In genomic region chr6:32587136-32588009, GRCm38 (mm10) we compare ENCODE assay signal across 9 mouse cellular contexts. TPM values are rescaled to one million over a fixed set of nuclear protein-coding genes. Genes with fewer than 3 reads are reported as not detected.
DNase-seq lines count a peak whose midpoint lies in the region; ATAC-seq and TF ChIP-seq lines count a peak whose summit lies in the region.
"Had no signal": no experiment of that assay in that cellular context is flagged by ENCODE, and none has a peak within 500 bp of the region (broad histone marks: within the 10 kb centered on the region; RNA-seq: fewer than 3 reads in every experiment).

No protein-coding gene starts in this region.

- H3K79me2 ChIP-seq in liver, adult 2 months (ENCODE audit: control insufficient read depth, insufficient read depth, low read length), result no peaks in the 10 kb centered on the region

- no peaks in the 10 kb centered on the region for H3K9me3 ChIP-seq in limb, embryonic 12.5 days
- no peaks in the 10 kb centered on the region for H3K9me3 ChIP-seq in midbrain, postnatal 0 days (ENCODE audit: low read length)

- 2% methylated on average over 82 of the region's 82 CpGs for WGBS in liver, adult 2 months
- under 1% methylated on average over 78 of the region's 82 CpGs for WGBS in kidney, adult 2 months
- WGBS in limb, embryonic 12.5 days, result under 1% methylated on average over 79 of the region's 82 CpGs
- 2% methylated on average over 46 of the region's 82 CpGs for WGBS in midbrain, postnatal 0 days

- peak overlapping the region; percentile 100 for H3K4me2 ChIP-seq in limb, embryonic 12.5 days
- H3K4me2 ChIP-seq in midbrain, postnatal 0 days (ENCODE audit: low read depth, low read length, poor library complexity, severe bottlenecking), result peak overlapping the region; percentile 83

- peaks cover 15% of the 10 kb centered on the region for H3K27me3 ChIP-seq in liver, adult 2 months (ENCODE audit: control insufficient read depth, insufficient read depth, low read length)
- H3K27me3 ChIP-seq in kidney, adult 2 months (replicated peaks; ENCODE audit: control insufficient read depth, insufficient read depth, low read length), result no peaks in the 10 kb centered on the region; the same call in 1 of the 2 replicates
- H3K27me3 ChIP-seq in limb, embryonic 12.5 days, result peaks cover 90% of the 10 kb centered on the region
- H3K27me3 ChIP-seq in midbrain, postnatal 0 days (ENCODE audit: insufficient read depth, low read length), result peaks cover 8% of the 10 kb centered on the region; the same call in 1 of the 2 replicates

- DNase-seq in liver, adult 2 months (ENCODE audit: extremely low read depth, low read depth, low spot score), result no peak
- DNase-seq in liver, result no peak
- peak; percentile 38 for DNase-seq in embryo, embryonic 10 days (ENCODE audit: low spot score)
- DNase-seq in heart, adult 18-20 months, result peak; percentile 56 to 67
- peak; percentile 76 for DNase-seq in kidney, adult 2 months
- DNase-seq in midbrain, postnatal 0 days (ENCODE audit: low spot score), result peak; percentile 73
- peak; percentile 28 to 56 for DNase-seq in urinary bladder, postnatal 4 days (ENCODE audit: low spot score in 2 of 2)

- no peak for TF ChIP-seq CTCF in liver, adult 2 months (IDR thresholded peaks at IDR 0.05; ENCODE audit: low read depth, low read length)
- TF ChIP-seq CTCF in kidney, adult 2 months (conservative IDR thresholded peaks at IDR 0.05; ENCODE audit: insufficient read depth, insufficient read length, low read depth, low read length), result no peak
- no peak for TF ChIP-seq CTCF in midbrain, postnatal 0 days (IDR thresholded peaks at IDR 0.05)

- H3K4me1 ChIP-seq in liver, adult 2 months (ENCODE audit: control insufficient read depth, insufficient read depth, low read length), result no peaks in the 10 kb centered on the region
- peaks cover 4% of the 10 kb centered on the region; the same call in 1 of the 2 replicates for H3K4me1 ChIP-seq in kidney, adult 2 months (ENCODE audit: control insufficient read depth, insufficient read depth, low read length)
- H3K4me1 ChIP-seq in limb, embryonic 12.5 days (replicated peaks), result peaks cover 35% of the 10 kb centered on the region
- H3K4me1 ChIP-seq in midbrain, postnatal 0 days (ENCODE audit: insufficient read depth, low read length), result peaks cover 2% of the 10 kb centered on the region; the same call in 1 of the 2 replicates

- H3K36me3 ChIP-seq in liver, adult 2 months (ENCODE audit: control insufficient read depth, insufficient read depth, low read length), result no peaks in the 10 kb centered on the region
- no peaks in the 10 kb centered on the region for H3K36me3 ChIP-seq in kidney, adult 2 months (ENCODE audit: control insufficient read depth, insufficient read depth, low read length)
- H3K36me3 ChIP-seq in limb, embryonic 12.5 days, result no peaks in the 10 kb centered on the region
- no peaks in the 10 kb centered on the region for H3K36me3 ChIP-seq in midbrain, postnatal 0 days (ENCODE audit: insufficient read depth, low read length)

- peak overlapping the region; percentile 59 for H3K4me3 ChIP-seq in liver, adult 2 months (ENCODE audit: insufficient read depth, low read depth, low read length)
- peak overlapping the region; percentile 60 for H3K4me3 ChIP-seq in kidney, adult 2 months (ENCODE audit: insufficient read depth, low read depth, low read length)
- peak overlapping the region; percentile 87 for H3K4me3 ChIP-seq in limb, embryonic 12.5 days (replicated peaks)
- peak overlapping the region; percentile 85 for H3K4me3 ChIP-seq in midbrain, postnatal 0 days (ENCODE audit: low read depth, low read length)

- ATAC-seq in limb, embryonic 12.5 days (ENCODE audit: insufficient number of reproducible peaks, insufficient read depth, low FRiP score, low TSS enrichment, low read depth), result 0 out of 2 replicates have a peak, but pooled peaks have one; percentile 16
- peak; percentile 71 for ATAC-seq in midbrain, postnatal 0 days (ENCODE audit: low FRiP score)

- peak overlapping the region; percentile 74 for H3K9ac ChIP-seq in liver, adult 2 months (ENCODE audit: low read depth, low read length)
- H3K9ac ChIP-seq in limb, embryonic 12.5 days (replicated peaks), result peak overlapping the region; percentile 83
- H3K9ac ChIP-seq in midbrain, postnatal 0 days (replicated peaks; ENCODE audit: low read length, poor library complexity, severe bottlenecking), result peak overlapping the region; percentile 84

- TF ChIP-seq POLR2A in liver, adult 2 months (IDR thresholded peaks at IDR 0.05; ENCODE audit: extremely low read depth, insufficient read depth, low read length), result no peak
- TF ChIP-seq POLR2A in kidney, adult 2 months (IDR thresholded peaks at IDR 0.05; ENCODE audit: low read depth, low read length), result no peak

- no peak overlapping the region for H3K27ac ChIP-seq in liver, adult 2 months (replicated peaks; ENCODE audit: insufficient read depth, low read depth, low read length)
- H3K27ac ChIP-seq in kidney, adult 2 months (ENCODE audit: insufficient read depth, low read depth, low read length), result no peak overlapping the region
- H3K27ac ChIP-seq in limb, embryonic 12.5 days, result peak overlapping the region; percentile 72; the same call in 1 of the 2 replicates
- peak overlapping the region; percentile 86 for H3K27ac ChIP-seq in midbrain, postnatal 0 days (ENCODE audit: low read depth, low read length)
- H3K27ac ChIP-seq: macrophage had no signal

RNA-seq across cellular contexts. Expression of gene Plxna4, which starts 0.6 kb away (rescaled TPM):
- total RNA-seq in liver, adult 2 months (2014; rRNA removed), result 1.0 and 1.4 TPM in 2 replicates
- 0.30 and 0.32 TPM in 2 replicates for polyA plus RNA-seq in liver, adult 2 months (2012; rRNA removed)
- total RNA-seq in heart, adult 18-20 months (2021), result 10 to 100 TPM; 11.3 to 13.1 TPM
- polyA plus RNA-seq in kidney, adult 2 months (2012; rRNA removed), result 1.7 and 1.8 TPM in 2 replicates
- polyA plus RNA-seq in limb, embryonic 12.5 days (2016; fragmentation: Nextera tagmentation; extraction: Ambion mirVana), result 6.4 and 6.7 TPM in 2 replicates
- 39.7 and 40.0 TPM in 2 replicates for total RNA-seq in midbrain, postnatal 0 days (2014; rRNA removed)
- polyA plus RNA-seq in midbrain, postnatal 0 days (2015; fragmentation: Nextera tagmentation; extraction: Ambion mirVana), result 7.7 and 9.6 TPM in 2 replicates

Comparison
In these comparisons a context has a peak if more than half of its experiments do, and no peak if none do; other contexts are left out.
1. DNase-seq: peak in embryo, embryonic 10 days (single experiment), heart, adult 18-20 months (2 of 2), kidney, adult 2 months (single experiment), midbrain, postnatal 0 days (single experiment) and urinary bladder, postnatal 4 days (2 of 2); none in liver, adult 2 months (single experiment) and liver (single experiment).
2. H3K27ac ChIP-seq: peak in limb, embryonic 12.5 days (single experiment) and midbrain, postnatal 0 days (single experiment); none in liver, adult 2 months (single experiment) and kidney, adult 2 months (single experiment).
3. Peak in every context shown above with its lines, with median percentiles within 50 percentile points of each other: H3K4me3 ChIP-seq and H3K9ac ChIP-seq.